Mouse (Mus musculus): Measurements from ENCODE around the gene Tulp3. TPM values are rescaled to one million over a fixed set of nuclear protein-coding genes. Genes with fewer than 3 reads are reported as not detected.
"Not testable (repeated sequence)": the region's sequence is repeated elsewhere in the genome, so short reads cannot be mapped to it uniquely, and the experiment has no call there.

Tulp3 gene
- total RNA-seq (2021): 10 to 100 TPM; 39.8 to 41.9 TPM
- long read RNA-seq, experiment 1, partial matches to known transcripts: 0 of 10 reads
- long read RNA-seq, experiment 1, other reads (novel, unspliced or antisense): 6 of 10 reads
- long read RNA-seq, experiment 2, partial matches to known transcripts: 1 of 20 reads
- long read RNA-seq, experiment 2, other reads (novel, unspliced or antisense): 14 of 20 reads

DNA sequence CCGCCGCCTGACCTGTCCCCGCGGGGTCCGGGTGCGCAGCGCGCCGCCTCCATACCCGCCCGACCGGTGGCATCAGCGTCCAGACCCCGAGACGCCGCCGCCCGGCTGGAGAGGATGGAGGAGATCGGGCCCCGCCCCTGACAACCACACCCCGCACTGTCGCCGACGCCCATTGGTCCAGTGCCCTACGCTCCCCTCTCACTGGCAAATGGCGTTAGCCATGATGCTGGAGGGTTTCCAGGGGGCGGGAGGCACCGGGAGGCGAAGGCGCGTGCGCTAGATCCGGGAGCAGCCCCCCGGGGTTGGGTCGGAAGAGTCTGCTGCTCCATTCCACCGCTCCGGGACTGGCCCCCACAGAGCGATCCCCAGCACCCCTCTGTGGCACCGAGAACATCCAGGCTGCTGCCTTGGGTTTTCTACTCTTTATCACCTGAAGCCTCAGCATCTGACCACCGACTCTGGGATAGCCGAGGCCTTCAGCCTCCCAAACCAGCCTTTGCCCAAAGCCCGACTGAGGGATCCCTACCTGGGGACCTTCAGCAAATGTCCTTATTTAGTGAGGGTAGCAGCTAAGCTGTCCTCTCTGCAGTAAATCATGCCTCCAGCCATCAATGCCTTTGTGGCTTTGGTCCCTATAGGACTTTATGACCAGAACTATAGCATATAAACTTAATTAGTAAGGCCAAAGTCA, at the start of gene Tulp3:
Gene Tulp3 (minus strand): TSS at position 126 of the 691 bp plus-strand sequence.
- DNase-seq (ENCODE audit: low spot score in 2 of 2): peak; percentile 89 to 90

DNA sequence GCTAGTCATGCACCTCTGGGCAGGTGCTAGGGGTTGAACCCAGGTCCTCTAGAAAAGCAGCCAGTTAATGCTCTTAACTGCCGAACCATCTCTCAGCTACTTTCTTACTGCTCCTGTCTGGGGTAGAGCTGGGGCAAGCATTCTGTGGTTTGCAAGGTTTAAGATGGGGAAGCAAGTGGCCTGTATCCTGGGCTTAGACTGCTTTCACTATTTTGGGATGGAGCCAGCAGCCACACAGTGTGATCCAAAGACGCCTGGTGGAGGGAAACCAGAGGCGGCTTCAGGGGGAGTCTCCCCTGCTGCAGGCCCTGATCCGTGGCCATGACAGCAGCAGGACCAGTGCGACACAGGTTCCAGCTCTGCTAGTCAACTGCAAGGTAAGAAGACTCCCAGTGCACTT, 49.1 kb upstream of the Tulp3 start:
- DNase-seq (ENCODE audit: low spot score in 2 of 2): no peak

DNA sequence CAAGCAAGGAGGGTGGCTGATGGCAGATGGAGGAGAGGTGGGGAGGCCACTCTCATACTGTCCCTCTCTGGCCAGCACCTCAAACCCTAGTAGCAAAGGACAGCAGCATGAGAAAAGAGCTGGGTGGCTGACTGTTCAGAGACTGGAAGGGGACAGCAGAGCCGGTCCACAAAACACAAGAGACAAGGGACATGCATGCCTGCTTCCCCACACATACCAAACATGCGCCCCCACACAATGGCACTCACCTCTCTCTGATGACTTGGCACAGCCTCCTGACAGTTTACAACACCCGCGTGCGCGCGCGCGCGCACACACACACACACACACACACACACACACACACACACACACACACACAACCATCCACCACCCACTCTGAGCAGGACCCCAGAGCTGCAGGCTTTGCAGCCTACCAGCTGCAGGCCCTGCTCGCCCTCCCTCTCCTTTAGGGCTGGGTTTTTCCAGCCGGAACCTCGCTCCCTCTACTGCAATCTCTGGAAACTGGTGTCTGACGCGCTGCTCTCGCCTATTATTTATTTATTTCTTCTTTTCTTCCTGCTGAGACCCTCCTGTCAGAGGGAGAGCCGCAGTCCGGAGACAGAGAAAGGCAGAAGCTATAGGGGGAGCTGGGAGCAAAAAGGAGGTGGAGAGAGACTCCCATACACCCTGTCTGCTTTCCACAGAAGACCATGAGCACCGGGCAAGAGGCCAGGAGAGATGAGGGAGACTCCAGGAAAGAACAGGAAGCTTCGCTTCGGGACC, 44.0 kb upstream of the Tulp3 start:
- no peak for DNase-seq (ENCODE audit: low spot score in 2 of 2)

DNA sequence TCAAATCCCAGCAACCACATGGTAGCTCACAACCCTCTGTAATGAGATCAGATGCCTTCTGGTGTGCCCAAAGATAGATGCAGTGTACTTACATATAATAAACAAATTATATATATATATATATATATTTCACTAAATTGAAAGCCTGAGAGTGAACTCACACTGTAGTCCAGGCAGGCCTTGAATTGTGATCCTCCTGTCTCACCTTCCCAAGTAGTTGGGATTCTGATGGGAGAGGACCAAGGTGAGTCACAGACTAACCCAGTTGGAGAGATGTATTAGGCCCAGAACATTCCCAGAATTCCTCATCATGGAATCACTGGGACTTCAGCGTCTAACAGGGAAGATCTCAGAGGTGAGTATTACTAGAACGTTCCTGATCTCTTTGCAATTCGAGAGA, 43.3 kb upstream of the Tulp3 start, which contains the start of gene Nrip2:
Gene Nrip2 (plus strand): TSS at position 301 of the 400 bp plus-strand sequence.
- DNase-seq (ENCODE audit: low spot score in 2 of 2): no peak

DNA sequence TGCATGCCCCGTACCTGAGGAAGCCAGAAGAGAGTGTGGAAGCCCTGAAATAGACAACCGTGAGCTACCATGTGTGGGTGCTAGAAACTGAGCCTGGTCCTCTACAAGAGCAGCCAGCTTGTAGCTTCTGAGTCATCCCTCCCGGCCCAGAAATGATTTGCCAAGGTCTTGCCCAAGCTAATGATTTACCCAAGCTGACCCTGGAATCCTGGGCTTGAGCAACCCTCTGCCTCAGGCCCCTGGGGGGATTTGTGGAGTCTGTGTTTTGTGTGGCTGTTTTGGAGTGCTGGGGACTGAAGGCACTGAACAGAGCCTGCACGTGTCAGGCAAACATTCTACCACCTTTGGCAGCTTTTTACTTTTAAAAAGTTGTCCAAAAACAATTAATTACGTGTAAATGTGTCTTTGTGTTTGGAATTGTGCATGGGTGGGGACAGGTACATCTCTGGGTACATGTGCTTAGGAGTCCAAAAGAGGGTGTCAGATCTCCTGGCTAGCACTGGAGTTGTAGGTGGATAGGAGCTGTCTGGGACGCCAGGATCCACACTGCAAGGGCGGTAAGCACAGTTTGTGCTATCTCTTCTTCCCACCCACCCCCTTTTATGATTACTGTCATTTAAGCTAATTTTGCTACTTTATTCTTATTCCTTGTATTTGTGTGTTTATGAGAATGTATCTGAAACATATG, 42.1 kb upstream of the Tulp3 start:
- DNase-seq (ENCODE audit: low spot score in 2 of 2): no peak

DNA sequence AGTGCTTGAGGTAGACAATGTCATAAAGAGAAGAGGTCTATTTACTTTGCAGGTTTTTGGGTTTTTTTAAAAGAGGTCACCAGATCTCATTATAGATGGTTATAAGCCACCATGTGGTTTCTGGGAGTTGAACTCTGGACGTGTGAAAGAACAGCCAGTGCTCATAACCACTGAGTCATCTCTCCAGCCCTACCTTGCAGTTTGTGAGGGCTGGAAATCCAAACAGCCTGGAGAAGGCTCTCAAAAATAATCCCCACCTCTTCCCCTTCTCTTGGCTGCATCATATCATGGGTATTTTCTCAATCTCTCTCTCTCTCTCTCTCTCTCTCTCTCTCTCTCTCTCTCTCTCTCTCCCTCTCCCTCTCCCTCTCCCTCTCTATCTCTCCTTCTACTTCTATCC, 35.0 kb upstream of the Tulp3 start:
- DNase-seq (ENCODE audit: low spot score in 2 of 2): no peak

DNA sequence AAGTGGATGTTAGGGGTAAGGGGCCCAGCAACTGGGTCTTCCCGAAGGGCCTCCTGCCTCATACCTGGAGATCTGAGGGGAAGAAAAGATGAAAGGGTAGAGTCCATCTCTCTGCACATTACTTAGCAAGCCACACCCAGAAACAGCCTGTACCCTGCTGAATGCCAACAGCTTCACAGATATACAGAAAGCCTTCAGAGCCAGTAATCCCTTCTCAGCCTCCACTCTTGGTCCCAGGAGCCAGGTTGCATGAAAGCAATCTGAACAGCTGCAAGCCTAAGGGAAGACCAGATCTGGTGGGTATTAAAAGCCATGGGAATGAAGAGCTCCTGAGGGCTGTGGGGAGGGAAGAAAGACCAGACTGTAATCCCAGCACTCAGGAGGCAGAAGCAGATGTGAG, 33.5 kb upstream of the Tulp3 start:
- DNase-seq (ENCODE audit: low spot score in 2 of 2): no peak

DNA sequence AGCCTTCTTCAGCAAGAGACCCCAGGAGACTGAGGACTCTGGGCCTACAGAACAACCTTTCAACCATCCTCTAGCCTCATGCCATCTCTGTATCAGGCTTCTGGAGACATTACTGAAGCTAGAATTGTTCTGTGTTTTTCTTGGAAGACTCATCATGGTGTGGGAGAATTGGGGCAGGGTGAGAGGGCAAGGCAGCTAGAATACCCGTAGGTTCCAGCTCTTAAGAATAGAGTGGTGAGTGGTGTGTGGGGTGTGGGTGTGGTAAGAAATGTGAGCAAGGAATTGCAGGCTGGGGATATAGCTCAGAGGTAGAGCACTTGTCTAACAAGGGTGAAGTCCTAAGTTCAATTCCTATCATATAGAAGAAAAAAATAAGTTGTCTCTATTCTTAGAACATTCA, 29.4 kb upstream of the Tulp3 start:
- DNase-seq (ENCODE audit: low spot score in 2 of 2): no peak

DNA sequence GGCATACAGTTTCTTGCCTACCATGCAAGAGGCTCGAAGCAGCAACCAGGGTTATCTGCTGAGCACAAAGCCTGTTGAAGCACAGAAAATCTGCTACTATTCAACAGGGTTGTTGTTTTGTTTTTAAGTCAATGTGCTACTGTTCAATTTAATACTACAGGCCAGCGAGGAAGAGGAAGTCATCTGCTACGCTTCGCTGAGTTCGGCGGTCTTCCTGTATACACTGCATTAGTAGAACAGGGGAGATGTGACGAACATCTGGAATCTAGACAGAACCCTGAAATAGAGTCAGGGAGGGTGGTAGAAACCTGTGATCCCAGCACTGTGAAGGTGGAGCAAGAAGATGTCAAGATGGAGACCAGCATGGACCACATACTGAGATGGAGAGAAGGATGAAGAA, 28.1 kb upstream of the Tulp3 start:
- no peak for DNase-seq (ENCODE audit: low spot score in 2 of 2)

DNA sequence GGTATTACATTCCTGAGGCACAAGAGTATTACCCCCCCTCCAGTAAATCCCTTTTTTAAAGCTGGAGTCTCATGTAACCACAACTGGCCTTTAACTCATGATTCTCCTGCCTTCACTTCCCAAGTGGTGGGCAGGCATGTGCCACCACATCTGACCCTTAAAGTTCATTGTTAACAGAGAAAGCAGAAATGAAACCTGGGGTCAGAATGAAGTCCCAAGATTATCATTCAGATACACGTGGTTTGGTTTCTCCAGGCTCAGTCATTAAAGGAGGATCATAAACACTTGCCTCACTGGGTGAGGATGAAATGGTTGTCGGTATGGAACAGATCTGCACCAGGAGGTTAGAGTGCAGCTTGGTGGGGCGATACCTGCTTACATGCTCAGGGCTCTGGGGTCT, 25.6 kb upstream of the Tulp3 start:
- DNase-seq (ENCODE audit: low spot score in 2 of 2): no peak

DNA sequence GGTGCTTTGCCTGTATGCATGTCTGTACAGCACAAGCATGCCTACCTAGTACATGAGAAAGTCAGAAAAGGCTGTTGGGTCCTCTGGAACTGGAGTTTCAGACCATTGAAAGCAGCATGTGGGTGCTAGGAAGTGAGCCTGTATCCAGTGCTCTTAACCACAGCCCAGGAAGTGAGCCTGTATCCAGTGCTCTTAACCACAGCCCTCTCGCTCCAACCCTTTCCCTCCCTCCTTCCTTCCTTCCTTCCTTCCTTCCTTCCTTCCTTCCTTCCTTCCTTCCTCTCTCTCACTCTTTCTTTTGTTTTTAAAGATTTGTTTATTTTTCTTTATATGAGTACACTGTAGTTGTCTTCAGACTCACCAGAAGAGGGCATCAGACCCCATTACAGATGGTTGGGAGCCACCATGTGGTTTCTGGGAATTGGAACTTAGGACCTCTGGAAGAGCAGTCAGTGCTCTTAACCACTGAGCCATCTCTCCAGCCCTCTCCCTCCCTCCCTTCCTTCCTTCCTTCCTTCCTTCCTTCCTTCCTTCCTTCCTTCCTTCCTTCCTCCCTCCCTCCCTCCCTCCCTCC, 25.0 kb upstream of the Tulp3 start:
- not testable (repeated sequence) for DNase-seq (ENCODE audit: low spot score in 2 of 2)

DNA sequence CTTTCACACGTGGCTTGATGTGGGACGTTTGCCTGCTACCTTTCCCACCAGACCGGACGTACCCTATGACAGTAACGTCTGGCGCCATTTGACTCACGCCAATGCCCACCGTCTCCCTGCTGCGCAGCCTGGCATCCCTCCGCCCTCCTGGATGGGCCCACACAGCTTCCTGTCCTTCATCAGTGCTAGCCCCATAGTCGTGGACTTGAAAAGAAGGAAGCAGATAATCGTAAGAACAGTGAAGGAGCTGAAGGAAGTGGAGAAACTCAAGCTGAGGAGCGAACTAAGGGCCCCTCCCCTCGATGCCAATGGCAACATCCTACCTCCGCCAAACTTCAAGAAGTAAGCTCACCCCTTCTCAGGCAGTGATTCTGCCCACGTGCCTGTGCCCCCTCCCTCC, 24.0 kb upstream of the Tulp3 start:
- no peak for DNase-seq (ENCODE audit: low spot score in 2 of 2)

DNA sequence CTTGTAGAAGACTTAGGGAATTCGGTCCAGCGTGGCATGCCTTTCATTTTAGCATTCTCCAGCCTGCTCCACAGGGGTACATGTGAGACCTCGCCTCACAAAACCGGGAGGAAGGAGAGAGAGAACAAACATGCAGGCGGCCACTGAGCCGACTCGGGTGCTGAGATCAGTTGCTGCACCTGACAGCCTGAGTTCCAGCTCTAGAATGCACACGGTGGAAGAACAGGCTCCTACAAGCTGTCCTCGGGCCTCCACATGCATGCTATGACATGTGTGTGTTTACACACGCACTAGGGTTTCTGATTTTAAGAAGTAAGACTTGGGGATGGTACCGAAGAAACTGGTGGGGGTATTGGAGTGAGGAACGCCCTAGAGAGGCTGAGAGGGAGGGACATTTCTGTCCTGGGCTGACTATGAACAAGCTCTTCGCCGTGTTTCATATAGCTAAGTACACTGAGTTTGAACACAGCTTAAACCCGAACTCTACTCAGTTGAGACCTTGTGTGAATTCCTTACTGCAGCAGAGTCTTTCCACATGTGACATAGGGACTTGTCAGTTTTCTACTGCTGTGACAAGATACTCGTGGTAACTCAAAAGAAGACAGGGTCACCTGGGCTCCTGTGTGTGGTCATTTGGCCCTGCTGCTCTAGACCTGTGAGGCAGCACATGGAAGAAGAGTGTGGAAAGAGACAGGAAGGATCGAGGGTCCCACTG, 20.9 kb upstream of the Tulp3 start:
- no peak for DNase-seq (ENCODE audit: low spot score in 2 of 2)

DNA sequence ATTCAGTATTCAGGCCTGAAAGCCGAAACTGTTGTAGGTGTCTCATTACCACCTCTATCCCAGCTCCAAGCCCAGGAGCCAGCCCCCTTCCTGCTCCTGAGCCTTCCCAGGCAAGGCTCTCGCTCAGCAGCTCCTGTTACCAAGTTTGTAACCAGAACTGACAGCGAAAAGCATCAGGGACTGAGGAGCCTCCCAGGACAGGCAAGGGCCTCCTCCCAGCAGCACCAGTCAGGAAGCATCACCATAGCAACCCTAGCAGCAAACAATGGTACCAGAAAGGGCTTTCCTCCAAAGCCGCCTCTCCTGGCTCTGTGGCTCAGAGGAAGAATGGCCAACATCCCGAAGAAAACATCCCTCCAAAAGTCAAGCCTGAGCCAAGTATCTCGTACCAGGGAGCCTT, 19.5 kb upstream of the Tulp3 start, which contains the start of the genes Tex52 and Gm44596:
Gene Tex52 (plus strand): TSS at position 265 of the 400 bp plus-strand sequence.
Gene Gm44596 (plus strand): TSS at position 312 of the 400 bp plus-strand sequence.
- DNase-seq (ENCODE audit: low spot score in 2 of 2): no peak

DNA sequence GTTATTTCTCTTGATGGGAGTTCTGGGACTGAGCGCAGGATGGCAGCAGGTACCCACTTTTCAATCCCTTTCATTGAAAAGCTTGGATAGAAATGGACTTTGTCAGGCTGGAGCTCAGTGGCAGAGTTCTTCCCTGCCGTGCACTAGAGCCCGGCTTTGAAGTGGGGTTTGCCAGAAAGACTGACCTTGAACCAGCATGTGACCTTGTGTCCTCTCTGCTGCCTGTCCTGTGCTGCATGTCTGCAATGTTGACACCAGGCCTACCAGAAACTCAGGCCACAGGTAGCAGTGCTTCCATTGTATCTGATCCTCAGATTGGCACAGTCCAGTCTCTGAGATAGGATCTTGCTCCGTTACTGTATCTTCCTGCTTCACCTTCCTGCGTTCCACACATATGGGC, 14.4 kb upstream of the Tulp3 start:
- no peak for DNase-seq (ENCODE audit: low spot score in 2 of 2)

DNA sequence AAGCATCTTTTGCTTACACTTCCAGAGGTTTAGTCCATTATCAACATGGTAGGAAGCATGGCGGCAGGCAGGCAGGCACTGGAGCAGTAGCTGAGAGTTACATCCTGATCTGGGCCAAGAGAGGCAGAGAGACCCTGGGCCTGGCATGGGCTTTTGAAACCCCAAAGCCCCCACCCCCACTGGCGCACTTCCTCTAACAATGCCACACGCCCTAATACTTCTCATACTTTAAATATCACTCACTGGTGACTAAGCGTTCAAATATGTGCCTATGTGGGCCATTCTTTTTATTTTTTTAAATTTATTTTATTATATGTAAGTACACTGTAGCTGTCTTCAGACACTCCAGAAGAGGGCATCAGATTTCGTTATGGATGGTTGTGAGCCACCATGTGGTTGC, 10.8 kb upstream of the Tulp3 start:
- DNase-seq (ENCODE audit: low spot score in 2 of 2): no peak

DNA sequence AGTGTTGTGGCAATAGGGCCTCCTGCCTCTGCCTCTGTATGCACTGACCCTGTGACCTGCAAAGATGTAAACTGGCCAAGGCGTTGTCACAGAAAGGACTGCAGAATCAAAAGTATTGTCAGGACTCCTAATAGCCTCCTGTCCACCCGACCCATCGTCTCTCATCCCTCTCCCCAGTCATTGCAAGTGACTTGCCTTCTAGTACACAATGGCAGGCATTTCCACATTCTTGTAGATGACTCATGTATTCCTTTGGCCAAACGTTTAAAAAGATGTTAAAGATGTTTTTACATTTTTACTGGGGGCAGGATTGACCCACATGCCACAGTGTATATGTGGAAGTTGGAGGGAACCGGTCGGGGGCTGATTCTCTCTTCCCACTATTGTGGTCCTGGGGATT, 9.1 kb upstream of the Tulp3 start:
- no peak for DNase-seq (ENCODE audit: low spot score in 2 of 2)

DNA sequence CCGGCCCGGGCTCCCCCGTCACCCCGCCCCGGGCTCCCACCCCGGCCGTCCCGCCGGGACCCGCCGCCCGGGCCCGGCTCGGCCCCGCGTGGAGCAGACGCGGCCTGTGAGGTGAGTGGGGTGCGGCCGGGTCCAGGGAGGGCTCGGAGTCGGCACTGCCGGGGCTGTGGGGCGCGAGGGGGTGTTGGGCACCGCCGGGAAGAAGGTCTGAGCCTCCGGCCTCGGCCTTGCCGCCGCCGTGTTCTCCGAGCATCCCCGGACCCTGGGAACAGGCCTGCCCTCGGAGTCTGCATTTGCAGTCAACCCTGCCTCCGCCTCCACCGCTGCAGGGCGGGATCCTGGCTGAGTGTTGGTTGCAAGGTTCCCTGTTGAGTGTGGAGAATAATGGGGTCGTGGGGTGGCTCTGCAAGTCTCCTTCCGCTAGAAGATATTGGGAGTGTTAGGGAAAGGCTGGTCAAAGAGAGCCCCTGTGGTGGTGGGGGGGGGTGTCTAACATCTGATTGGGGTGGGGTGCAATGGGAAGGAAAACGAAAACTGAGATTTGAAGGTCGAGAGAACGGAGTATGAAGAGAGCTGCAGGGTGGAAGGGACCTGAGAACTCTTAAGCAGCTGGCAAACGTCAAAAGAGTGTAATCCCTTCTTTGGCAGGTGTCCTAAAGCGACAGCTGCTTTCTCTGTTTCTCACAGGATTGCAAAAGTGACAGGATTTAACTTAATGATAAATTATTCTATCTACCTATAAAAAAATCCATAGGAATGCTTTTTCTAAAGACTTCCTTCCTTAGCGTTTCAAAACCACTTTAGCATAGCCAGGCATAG, 7.6 kb upstream of the Tulp3 start:
- peak in 1 of 2 experiments; percentile 16 for DNase-seq (ENCODE audit: low spot score in 2 of 2)

DNA sequence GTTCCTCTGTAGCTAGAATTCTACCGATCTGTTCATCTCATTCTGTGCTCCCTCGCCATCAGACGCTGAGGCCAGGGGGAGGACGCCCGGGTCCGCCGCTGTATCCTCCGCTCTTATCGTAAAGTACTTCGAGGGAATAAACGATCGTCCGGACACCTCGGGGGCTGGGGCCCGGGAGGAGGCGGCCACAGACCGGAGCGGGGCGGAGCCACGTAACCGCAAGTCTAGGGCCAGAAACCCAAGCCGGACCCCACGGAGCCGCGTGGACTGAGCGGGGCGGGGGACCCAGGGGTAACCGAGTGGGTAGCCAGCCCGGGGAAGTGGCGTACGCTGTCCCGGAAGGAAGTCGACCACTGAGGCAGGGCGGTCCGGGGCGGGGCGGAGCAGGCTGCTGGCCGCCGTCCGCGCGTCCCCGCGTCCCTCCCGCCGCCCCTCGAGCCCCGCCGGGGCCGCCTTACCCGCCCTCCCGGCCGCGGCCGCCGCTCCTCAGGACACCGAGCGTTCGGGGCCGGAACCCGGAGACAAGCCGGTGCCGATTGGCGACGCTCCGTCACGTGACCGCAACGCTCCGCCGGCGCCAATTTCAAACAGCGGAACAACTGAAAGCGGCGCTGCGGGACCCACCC, 6.8 kb upstream of the Tulp3 start, which contains the start of the genes Rhno1 and Foxm1:
Gene Rhno1 (minus strand): TSS at position 531 of the 626 bp plus-strand sequence.
Gene Foxm1 (plus strand): TSS at position 587 of the 626 bp plus-strand sequence.
- DNase-seq (ENCODE audit: low spot score in 2 of 2): peak; percentile 67 to 80

Data from adrenal gland, postnatal 4 days (tissue).